In the genomic region with DNA sequence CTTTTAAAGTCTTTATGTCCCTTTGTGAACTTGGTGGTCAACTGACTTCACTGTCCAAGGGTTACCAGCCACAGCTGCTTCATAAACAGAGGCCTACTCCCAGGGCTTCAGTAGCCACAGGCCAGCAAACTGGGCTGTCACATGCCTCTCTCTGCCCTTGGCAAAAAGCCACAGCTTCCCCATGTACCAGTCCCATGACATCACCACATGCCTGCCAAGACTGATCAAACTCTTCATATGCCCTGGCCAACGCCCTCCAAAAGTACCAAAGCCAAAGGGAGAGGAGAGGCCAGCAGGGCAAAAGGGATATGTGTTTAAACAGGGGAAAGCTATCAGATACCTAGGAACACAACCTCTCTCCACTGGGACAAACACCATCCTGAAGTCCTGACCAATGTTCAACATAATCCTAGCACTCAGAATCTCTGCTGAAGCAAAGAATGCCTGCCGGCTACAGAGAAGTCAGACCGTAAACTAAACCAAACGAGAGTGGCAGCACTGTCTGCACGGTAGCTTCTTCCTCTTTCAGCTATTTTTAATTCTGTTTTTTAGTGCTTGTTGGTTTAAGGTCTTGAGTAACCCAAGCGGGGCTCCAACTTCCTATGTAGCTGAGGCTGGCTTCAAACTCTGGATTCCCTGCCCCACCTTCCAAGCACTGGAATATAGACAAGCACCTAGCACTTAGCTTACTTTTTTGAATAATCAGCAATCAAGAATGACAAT, we compare ENCODE assay signal across 8 mouse cellular contexts. TPM values are rescaled to one million over a fixed set of nuclear protein-coding genes. Genes with fewer than 3 reads are reported as not detected.
A peak's percentile ranks its signal among the peaks of the same experiment; 100 is the strongest.
DNase-seq lines count a peak whose midpoint lies in the region; TF ChIP-seq lines count a peak whose summit lies in the region.
"Had no signal": no experiment of that assay in that cellular context is flagged by ENCODE, and none has a peak within 500 bp of the region (broad histone marks: within the 10 kb centered on the region; RNA-seq: fewer than 3 reads in every experiment).

No protein-coding gene starts in this region.

- no peak for TF ChIP-seq CTCF in brain, embryonic 14.5 days (IDR thresholded peaks at IDR 0.05; ENCODE audit: borderline replicate concordance, extremely low read depth, insufficient read depth, insufficient read length)

- no peaks in the 10 kb centered on the region for H3K27me3 ChIP-seq in megakaryocyte, embryonic 14.5 days (replicated peaks)
- H3K27me3 ChIP-seq: midbrain, embryonic 12.5 days had no signal

- H3K36me3 ChIP-seq in megakaryocyte, embryonic 14.5 days (replicated peaks; ENCODE audit: low read length), result peaks cover 43% of the 10 kb centered on the region

- no peaks in the 10 kb centered on the region for H3K9me3 ChIP-seq in megakaryocyte, embryonic 14.5 days
- H3K9me3 ChIP-seq: midbrain, embryonic 12.5 days had no signal

- no peak for TF ChIP-seq POLR2A in brain, embryonic 14.5 days (IDR thresholded peaks at IDR 0.05; ENCODE audit: borderline replicate concordance, extremely low read depth, insufficient read depth, insufficient read length, poor library complexity, severe bottlenecking)

- DNase-seq in thymus, postnatal 25 days, result peak; percentile 5
- DNase-seq in thymus, postnatal 4 days, result no peak
- peak; percentile 28 for DNase-seq in brain, embryonic 14.5 days (ENCODE audit: low read depth)
- peak; percentile 77 to 84 for DNase-seq in heart, adult 9 months (ENCODE audit: low spot score in 2 of 2)
- DNase-seq in left cerebral cortex, adult 11 months (ENCODE audit: low spot score), result peak; percentile 63
- DNase-seq in right cerebral cortex, postnatal 4 days, result no peak

- H3K4me1 ChIP-seq in megakaryocyte, embryonic 14.5 days, result peaks cover 89% of the 10 kb centered on the region

- peak overlapping the region; percentile 73 for H3K4me3 ChIP-seq in megakaryocyte, embryonic 14.5 days (replicated peaks)
- H3K4me3 ChIP-seq: midbrain, embryonic 12.5 days had no signal

RNA-seq across cellular contexts. Expression of a gene that starts 21.1 kb away (rescaled TPM):
- 3.8 and 4.9 TPM in 2 replicates for polyA plus RNA-seq in brain, embryonic 14.5 days (2012; rRNA removed)
- 0.17 TPM in 1 of 2 replicates, not detected in the other for polyA plus RNA-seq in megakaryocyte, embryonic 14.5 days (2012; ENCODE audit: insufficient read depth, low replicate concordance)

RNA-seq across cellular contexts. Expression of a gene that starts 21.7 kb away (rescaled TPM):
- 25.2 and 37.8 TPM in 2 replicates for polyA plus RNA-seq in brain, embryonic 14.5 days (2012; rRNA removed)
- 7.9 and 11.9 TPM in 2 replicates for polyA plus RNA-seq in megakaryocyte, embryonic 14.5 days (2012; ENCODE audit: insufficient read depth, low replicate concordance)

Comparison
In these comparisons a context has a peak if more than half of its experiments do, and no peak if none do; other contexts are left out.
1. DNase-seq: peak in thymus, postnatal 25 days (single experiment), brain, embryonic 14.5 days (single experiment), heart, adult 9 months (2 of 2) and left cerebral cortex, adult 11 months (single experiment); none in thymus, postnatal 4 days (single experiment) and right cerebral cortex, postnatal 4 days (single experiment).